Mouse (Mus musculus) hindlimb bud, embryonic 11.5 days (tissue): Measurements from ENCODE around the gene Vmn2r93.

ENCODE experiments used
- DNase-seq: peaks from one replicate; pipeline ENCODE4 v3.0.0-alpha.2; 2012; ENCODE audit warnings: low read depth, low spot score; ENCODE audit errors: extremely low spot score

The Vmn2r93 gene

DNA sequence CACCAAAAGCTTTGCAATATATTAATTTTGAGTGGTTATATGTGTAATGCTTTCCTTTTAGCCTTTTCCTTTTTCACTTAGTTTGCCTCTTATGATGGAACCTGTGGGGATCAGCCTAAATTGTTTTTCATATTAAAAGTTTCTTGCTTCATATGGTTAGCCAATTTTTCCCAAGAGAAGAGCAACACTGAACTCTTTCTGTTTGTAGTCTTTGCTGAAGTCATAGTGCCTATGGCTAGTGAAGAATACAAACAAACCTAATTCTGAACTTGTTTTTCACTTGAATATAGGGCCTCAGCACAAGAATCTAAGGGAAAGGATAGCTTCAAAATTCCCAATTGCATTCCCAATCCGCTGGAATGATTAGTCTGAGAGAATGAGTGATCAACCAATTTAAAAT lies at the start of gene Vmn2r93:
Gene Vmn2r93, plus strand, starts transcription at position 301 of the 400 bp plus-strand sequence.
- DNase-seq = no peak

DNA sequence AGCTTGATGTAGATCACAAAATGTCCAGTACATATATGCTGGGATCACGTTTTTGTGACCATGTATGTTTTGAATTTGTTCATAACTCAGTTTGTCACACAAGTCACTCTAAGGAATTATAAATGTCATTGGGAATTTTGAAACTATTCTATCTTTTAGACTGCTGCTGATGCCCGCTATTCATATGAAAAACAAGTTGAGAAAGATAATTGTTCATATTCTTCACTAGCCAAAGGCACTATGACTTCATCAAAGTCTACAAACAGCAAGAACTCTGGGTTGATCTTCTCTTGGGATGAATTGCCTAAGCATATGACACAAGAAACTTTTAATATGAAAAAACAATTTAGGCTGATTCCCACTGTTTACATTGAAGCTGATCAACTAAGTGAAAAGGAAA lies 20.2 kb upstream of the Vmn2r93 start, which contains the start of gene Vmn2r94:
Gene Vmn2r94, minus strand, starts transcription at position 101 of the 400 bp plus-strand sequence.
- DNase-seq = no peak

DNA sequence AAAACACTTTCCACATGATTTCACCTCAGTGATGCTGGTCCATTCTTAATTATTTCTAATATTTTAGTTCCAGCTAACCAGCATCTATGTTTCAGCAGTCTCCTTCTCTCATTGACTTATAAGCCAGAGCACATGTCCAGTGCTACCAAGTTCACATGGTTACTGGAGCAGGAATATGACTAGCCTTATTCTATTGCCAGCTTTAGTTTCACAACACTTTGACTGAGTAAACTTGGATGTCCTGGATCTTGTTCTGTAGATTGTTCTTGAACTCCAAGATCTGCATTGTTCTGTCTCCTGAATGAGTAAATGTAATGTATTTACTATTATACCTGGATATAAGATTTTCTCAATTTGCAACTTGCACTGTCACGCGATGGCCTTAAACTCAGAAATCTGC lies 25.1 kb downstream of the Vmn2r93 start:
- DNase-seq = no peak

DNA sequence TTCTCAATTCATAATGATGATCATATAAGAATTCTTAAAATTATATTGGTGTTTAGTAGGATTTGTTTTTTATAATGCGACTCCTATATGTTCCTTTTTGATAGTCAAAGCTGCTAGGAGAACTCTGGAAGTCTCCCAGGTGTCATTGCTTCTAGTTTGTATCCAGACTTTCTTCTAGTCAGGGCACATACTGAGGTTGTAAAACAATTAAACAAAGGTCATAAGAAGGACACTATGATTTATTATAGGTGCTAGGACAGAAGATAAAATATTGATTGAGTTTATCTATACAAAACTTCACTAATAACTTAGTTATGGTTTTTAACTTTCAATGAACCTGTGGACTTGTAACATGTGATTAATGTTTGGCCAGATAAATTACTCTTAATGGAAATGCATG lies 62.1 kb downstream of the Vmn2r93 start:
- no peak for DNase-seq

DNA sequence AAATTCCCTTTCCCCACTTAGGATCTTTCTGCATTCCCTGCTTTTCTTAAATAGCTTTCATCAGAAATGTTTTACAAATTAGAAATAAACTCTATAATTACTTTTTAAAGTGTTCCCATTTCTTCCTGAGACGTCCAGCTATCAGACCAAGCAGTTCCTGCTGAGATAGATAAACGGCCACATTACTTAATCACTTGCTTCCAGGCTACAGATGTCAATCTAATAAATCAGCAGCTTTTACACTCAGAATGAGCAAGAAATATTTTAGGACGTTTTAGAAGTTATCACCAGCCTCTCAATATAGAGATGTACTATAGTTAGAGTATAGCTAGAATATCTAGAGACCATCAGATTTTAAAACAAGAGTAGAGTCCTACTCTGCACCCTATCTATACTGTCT lies 62.7 kb downstream of the Vmn2r93 start:
- DNase-seq = no peak
